Mouse (Mus musculus): ENCODE measurements at regions not wholly inside any gene's neighbourhood (a gene's known extent, or its start where the extent isn't known, plus 50 kb on each side); places are given as distances from the start of the nearest gene placed in this dataset.

DNA sequence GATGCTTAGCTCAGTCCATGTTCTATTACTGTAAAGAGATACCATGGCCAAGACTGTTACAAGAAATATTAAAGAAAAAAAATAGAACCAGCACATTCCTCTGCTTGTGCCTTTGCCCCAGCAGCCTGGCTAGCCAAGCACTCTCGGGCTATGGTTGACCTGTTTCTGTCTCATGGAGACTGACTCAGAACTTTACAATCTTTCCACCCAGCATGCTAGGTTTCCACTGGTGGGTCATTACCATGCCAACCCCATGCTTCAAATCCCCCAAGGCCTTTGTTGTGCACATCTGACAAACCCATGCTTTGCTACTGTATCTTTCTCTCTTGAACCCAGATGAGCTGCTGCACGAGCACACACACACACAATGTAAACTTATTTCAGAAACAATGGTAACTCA, 579.3 kb upstream of the 1700015G11Rik start:
- Histone ChIP-seq H3K27me3 (no peaks in the 10 kb centered on the region), H3K9ac (replicated peaks) (no peak overlapping the region), H3K4me1 (no peaks in the 10 kb centered on the region), H3K4me2 (replicated peaks) (no peak overlapping the region), H3K36me3 (no peaks in the 10 kb centered on the region), H3K27ac (replicated peaks) (no peak overlapping the region), H3K4me3 (no peak overlapping the region), H3K9me3 (no peaks in the 10 kb centered on the region)
- ATAC-seq (replicated peaks), result no peak
- 81% methylated on average over 2 of the region's 2 CpGs for WGBS

DNA sequence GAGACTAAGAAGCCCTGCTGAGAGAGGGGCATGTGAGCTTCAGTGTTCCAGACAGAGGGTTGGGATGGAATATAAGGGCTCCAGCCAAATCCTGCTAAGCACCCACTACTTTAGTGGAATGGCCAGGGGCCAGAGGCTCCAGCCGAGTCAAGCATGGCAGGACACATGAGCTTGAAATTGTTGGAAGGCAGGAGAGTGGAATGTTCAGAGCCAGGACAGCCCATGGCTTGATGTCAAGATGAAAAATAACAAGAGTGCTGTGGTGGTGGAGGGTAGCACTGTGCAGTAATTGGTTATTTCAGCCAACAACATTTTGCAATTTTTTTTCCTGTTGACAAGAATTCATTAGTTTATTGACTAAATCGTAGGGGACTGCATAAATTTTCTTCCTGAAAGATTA, 567.6 kb upstream of the 1700015G11Rik start:
- Histone ChIP-seq H3K27ac (replicated peaks) (no peak overlapping the region), H3K9ac (replicated peaks) (no peak overlapping the region), H3K36me3 (no peaks in the 10 kb centered on the region), H3K4me2 (replicated peaks) (no peak overlapping the region), H3K27me3 (no peaks in the 10 kb centered on the region), H3K4me1 (no peaks in the 10 kb centered on the region), H3K4me3 (no peak overlapping the region), H3K9me3 (no peaks in the 10 kb centered on the region)
- WGBS, result 58% methylated on average over 2 of the region's 2 CpGs
- 0 out of 2 replicates have a peak, but pooled peaks have one; percentile 43 for ATAC-seq (replicated peaks)

Data from forebrain, embryonic 15.5 days (tissue).